Mouse (Mus musculus) bone marrow macrophage, adult 2 months (primary cell): ENCODE data around the gene Pdcd6ip.

Experiments
- CTCF ChIP-seq: IDR thresholded peaks from 2 replicates; pipeline ENCODE4 v1.5.1; 2012; ENCODE audit warnings: low read depth, mild to moderate bottlenecking, low read length, moderate library complexity
- POLR2A ChIP-seq: IDR thresholded peaks from 2 replicates; pipeline ENCODE4 v1.6.1; 2012; ENCODE audit warnings: mild to moderate bottlenecking, low read depth, low read length, borderline replicate concordance

GRCm38 (mm10) chr9:113626730-113627129 lies 81.3 kb downstream of the Pdcd6ip start:
- TF ChIP-seq POLR2A (no peak), CTCF (no peak)
